Mouse (Mus musculus): ENCODE results near the gene Gm49776.
"Not testable (repeated sequence)": the region's sequence is repeated elsewhere in the genome, so short reads cannot be mapped to it uniquely, and the experiment has no call there.

Gene Gm49776

GRCm38 (mm10) chr16:18203430-18204091, 54.6 kb downstream of the Gm49776 start:
- no peak for DNase-seq (ENCODE audit: low spot score in 2 of 2)

- no peak for DNase-seq (ENCODE audit: low spot score in 2 of 2)
These were observed 56.1 kb downstream of the Gm49776 start for GRCm38 (mm10) chr16:18202061-18202460.

GRCm38 (mm10) chr16:18201620-18202019, 56.5 kb downstream of the Gm49776 start:
- no peak for DNase-seq (ENCODE audit: low spot score in 2 of 2)

GRCm38 (mm10) chr16:18200062-18200461, 58.1 kb downstream of the Gm49776 start:
- DNase-seq (ENCODE audit: low spot score in 2 of 2) = no peak

- no peak for DNase-seq (ENCODE audit: low spot score in 2 of 2)
These were observed 59.6 kb downstream of the Gm49776 start for GRCm38 (mm10) chr16:18198365-18199098.

- no peak for DNase-seq (ENCODE audit: low spot score in 2 of 2)
These were observed 60.2 kb downstream of the Gm49776 start for GRCm38 (mm10) chr16:18197881-18198280.

- DNase-seq (ENCODE audit: low spot score in 2 of 2) = not testable (repeated sequence)
These were observed 62.6 kb downstream of the Gm49776 start for GRCm38 (mm10) chr16:18195561-18195960.

All from frontal cortex, postnatal 10 days (tissue).